Mouse (Mus musculus) CD4-positive helper T cell, adult 2 months (primary cell): ENCODE measurements at regions not wholly inside any gene's neighbourhood (a gene's known extent, or its start where the extent isn't known, plus 50 kb on each side); places are given as distances from the start of the nearest gene placed in this dataset.

ENCODE experiments used
- DNase-seq: peaks from one replicate; pipeline ENCODE4 v3.0.0-alpha.2; 2012; ENCODE audit warnings: low read depth, missing footprints, low spot score

DNA sequence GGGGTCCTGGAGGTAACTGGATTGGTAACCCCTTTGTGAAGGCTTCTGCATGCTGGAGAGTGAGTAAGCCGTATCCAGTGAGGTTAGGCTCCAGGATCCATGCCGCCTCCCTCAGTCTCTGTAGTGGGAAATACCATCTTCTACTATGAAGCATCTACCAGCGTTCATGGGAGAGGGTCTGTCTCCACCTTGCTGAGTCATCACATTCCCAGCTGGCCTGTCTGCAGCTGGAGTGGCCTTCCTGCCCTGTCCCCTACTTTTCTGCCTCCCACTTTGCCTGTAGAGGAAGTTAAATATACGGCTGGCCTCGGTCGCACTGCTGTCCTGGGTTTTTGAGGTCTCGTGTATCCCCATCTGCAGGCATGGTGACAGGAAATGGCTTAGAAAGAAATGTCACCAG, 78.0 kb upstream of the Sec14l1 start:
- no peak for DNase-seq

DNA sequence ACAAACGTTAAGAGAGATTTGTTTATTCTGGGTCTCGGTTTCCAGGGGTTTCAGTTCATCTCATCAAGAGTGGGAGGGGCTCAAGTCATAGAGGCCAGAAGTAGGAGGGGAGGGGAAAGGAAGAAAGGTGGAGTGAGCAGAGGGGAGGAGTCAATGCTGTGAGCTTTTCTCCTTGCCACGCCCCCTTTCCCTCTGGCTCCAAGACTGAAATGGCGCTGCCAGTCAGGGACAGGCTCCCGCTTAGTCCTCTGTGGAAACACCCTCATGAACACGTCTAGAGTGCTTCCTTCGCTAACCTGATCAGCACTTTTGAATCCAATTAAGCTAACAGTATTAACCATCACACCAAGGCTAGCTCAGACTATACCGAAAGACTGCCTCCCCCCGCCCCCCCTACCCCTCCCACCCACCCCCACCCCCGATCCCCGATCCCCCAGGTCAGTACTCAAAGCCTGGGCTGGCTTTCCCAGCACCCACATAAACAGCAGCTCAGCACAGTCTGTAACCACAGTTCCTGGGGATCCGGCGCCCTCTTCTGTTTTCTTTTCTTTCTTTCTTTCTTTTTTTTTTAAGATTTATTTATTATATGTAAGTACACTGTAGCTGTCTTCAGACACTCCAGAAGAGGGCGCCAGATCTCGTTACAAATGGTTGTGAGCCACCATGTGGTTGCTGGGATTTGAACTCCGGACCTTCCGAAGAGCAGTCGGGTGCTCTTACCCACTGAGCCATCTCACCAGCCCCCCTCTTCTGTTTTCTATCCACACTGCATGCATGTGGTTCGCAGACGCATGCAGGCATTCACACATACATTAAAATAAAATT, 76.5 kb upstream of the Sec14l1 start:
- no peak for DNase-seq

DNA sequence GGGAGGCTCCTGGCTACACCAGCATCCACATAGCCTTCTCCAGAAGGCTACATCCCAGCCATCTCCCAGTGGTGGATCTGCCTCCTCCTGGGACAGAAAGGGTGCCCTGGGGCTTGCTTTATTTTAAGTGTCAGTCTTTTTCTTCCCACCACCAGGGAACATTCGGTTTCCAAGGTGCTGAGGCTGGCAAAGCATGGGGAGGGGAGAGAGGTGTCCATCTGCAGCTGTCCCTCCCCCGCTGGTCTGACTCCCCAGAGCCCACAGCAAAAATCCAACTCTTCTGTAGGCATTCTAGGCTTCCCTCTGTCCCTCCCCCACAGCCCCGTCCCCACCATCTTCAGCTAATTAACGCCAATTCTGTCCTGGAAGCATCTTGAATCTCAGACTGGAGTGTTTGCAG, 74.1 kb upstream of the Sec14l1 start:
- DNase-seq, result no peak

DNA sequence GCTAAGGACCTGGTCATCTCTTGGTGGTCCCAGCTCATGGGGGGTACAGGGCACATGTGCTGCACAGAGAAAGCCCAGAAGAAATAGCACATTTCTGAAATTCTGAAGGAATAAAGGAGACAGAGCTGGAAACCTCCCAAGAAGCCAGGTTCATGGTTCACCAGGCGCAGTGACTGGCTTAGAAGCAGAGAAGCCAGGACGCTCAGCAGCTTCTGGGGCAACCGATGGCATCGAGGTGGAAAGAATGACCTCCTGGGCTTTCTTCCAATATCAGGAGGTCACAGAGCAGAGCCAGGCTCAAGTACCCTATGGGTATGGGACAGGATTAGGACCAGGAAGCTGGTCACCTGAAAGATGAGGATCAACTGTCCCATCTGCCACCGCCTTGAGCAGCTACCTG, 72.6 kb upstream of the Sec14l1 start:
- no peak for DNase-seq

DNA sequence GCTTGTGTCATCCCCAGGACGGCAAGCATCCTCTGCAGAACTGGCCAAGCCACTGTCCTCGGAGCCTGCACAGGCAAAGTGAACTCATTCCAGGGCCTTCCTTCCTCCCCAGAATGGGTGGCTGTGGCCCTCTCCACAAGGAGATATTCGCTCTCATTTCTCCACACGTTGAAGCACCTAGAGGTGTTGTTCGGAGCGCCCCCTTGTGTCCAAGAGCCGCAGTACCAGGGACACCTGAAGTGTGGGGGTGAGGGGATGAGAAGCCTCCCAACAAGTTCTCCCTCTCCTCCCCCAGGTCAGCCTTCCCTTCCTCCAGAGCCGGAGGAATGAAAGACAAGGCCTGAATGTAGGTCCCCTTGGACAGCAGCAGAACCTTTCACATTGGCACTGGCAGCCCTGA, 71.4 kb upstream of the Sec14l1 start:
- DNase-seq, result peak; percentile 58

DNA sequence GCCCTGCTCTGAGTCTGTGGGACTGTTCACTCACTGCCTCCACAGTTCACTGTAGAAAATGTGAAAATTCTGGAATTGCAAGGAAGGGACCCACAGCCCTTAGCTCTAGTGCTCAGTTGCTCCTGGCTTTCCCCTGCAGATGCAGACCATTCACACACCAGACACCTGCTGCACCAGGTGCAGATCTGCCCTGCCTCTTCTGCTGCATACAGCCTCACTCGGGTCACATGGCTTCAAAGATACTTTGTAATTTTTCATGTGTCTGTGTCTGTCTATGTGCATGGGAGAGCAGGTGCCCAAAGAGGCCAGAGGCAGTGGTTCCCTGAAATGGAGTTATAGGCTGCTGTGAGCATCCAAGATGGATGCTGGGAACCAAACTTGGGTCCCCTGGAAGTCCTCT, 70.2 kb upstream of the Sec14l1 start:
- DNase-seq, result no peak

DNA sequence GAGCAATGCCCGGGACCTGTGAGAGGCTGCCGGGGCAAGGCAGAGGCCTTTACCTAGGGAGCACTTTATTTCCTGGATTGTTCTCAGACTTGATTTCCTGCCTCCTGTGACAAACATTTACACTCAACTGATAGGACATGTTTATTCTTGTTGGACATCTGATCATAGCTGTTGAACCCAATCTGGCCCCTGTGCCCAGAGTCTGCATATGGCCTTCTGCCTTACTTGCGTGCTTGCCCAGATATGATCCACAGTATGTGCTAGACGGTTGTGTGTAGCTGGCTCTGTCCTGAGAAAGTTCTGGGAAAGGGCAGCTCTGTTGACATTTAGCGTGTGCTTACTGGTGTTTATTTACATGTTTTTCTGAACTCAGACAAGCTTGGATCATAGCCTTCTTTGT, 68.3 kb upstream of the Sec14l1 start:
- no peak for DNase-seq

DNA sequence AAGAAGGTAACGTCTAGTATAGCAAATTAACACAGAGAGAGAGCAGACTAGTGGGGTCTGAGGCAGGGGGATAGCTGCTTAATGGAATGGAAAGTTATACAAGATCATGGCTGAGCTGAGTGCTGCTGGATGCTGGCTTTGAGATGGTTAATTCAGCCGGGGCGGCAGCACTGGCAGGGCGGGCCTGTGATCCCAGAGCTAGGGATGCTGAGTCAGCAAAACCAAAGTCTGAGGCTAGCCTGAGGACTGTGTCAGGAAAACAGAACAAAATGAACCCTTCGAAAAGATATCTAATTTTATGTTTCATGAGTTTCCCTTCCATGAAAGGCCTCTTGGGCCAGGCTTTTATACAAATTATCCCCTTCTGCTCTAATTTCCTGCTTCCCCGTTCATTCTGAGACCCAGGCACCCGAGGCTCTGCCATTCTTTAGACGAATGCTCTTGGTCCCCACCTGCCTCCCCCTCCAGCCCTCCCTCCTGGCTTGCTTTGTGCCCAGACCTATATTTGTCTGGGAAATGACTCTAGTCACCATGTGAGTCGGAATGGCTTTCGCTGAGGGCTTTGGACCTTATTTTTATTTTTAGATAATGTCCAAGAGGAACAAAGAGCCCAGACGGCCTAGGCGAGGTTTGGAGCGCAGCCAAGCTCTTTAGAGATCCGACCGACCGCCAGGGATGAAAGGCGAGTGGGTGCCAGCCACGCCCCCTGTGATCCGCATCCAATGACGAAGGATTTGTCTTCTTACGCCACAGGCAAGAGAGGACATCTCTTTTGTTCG, 67.6 kb upstream of the Sec14l1 start:
- no peak for DNase-seq

DNA sequence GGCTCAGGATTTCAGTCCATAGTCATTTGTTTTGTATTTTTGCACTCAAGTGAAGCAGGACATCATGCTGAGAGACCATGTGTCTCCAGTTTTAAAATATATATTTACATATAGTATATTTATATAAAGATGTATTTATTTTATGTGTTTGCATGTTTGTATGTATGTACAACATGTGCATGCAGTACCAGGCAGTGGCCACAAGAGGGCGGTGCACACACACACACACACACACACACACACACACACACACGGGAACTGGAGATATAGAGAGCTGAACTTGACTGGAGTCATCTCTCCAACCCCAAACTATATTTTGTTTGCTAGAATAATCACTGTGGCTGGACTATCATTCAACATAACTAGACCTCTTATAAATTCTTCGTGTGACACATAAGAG, 66.1 kb upstream of the Sec14l1 start:
- no peak for DNase-seq

DNA sequence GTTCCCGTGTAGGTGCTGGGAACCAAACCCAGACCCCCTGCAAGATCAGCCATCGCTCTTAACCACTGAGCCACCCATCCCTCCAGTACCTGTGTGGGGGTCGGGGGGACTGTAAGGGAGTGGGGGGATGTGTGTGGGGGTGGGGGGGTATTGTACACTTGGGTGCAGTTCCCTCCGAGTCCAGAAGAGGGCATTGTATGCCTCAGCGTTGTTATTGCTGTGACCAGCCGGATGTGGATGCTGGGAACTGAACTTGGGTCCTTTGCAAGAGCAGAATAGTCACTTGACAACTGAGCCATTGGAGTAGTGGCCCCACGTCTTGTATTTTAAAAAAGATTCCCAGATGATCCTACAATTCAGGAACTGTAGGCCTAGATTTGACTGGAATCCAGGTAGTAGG, 64.2 kb upstream of the Sec14l1 start:
- no peak for DNase-seq

DNA sequence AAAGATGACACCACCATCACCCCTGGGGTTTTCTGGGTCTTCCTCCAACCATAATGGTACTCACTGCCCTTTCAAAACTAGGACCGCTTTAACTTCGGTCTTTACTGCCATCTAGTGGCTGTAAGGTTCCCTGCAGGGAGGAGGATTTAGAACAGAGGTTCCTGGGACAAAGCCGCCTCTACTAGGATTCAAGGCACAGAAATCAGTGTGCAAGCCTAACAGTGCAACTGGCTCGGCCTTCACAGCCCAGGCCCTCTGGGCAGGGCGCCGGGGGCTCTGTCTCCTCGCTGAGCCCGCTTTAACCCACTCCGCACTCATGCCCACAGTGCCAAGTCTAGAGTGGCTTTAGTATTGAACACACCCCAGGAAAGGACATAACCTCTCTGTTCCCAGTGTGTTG, 58.0 kb upstream of the Sec14l1 start:
- DNase-seq, result peak; percentile 47

DNA sequence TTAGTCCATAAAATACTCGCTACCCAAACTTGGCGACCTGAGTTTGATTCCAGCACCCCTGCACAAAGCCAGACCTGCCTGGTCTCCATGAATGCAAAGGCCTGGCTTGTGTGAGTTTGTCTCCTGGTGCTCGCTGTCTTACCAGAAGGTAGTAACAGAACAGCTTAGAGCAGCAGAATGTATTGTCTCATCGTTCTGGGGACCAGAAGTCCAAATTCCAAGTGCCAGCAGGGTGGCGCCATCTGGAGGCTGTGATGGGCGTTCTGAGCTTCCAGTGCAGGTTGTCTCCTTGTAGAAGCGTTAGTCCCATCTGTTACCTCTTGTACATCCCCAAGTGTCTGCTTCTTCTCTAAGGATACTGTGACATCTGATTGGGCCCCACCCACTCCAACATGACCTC, 57.5 kb upstream of the Sec14l1 start:
- DNase-seq, result no peak

DNA sequence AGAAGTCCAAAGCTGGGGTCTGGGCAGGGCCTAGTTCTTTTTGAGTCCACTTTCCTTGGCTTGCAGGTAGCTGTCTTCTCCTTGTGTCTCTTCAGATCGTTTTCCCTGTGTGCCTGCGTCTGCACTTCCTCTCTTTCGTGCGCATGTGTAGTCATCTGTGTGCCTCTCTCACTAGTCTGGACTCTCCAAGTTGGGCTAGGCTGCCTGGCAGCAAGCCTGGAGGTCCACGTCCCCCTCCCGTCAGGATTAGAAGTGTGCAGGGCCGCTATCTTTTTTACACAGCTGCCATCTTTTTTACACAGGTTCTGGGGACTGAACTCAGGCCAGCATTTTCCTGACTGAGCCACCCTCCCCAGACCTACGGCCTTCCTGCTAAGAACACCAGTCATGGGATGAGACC, 55.8 kb upstream of the Sec14l1 start:
- DNase-seq, result no peak

DNA sequence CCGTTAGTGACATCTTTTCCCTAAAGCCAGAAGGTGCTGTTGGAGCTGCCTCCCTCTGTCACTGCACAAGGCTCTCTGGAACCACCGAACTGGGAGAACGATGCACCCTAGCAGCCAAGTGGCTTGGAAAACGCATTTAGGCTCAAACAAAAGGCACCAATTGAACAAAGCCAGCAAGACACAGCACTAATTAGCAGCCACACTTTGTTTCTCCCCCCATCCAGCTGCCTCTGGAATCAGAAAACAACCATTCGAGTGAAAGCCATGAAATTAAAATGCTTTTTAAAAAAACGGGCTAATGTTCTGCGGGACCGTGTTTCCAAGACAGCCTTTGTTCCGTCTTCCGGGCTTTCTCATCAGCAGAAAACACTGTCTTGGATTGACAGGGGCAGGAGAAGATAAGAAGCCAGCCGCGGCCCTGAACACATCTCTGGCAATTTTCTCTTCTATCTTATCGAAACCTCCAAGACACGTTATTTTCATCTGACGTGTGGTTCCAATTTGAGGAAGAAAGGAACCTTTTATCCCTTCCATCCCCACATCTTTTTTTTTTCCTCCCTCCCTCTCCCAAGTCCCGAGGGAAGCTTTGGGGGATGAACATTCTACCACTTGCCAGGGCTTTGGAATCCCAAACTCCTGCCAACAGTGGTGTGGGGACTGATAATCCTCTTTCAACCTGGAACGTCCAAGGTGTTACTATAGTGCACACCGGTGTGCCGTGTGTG, 54.8 kb upstream of the Sec14l1 start:
- no peak for DNase-seq

DNA sequence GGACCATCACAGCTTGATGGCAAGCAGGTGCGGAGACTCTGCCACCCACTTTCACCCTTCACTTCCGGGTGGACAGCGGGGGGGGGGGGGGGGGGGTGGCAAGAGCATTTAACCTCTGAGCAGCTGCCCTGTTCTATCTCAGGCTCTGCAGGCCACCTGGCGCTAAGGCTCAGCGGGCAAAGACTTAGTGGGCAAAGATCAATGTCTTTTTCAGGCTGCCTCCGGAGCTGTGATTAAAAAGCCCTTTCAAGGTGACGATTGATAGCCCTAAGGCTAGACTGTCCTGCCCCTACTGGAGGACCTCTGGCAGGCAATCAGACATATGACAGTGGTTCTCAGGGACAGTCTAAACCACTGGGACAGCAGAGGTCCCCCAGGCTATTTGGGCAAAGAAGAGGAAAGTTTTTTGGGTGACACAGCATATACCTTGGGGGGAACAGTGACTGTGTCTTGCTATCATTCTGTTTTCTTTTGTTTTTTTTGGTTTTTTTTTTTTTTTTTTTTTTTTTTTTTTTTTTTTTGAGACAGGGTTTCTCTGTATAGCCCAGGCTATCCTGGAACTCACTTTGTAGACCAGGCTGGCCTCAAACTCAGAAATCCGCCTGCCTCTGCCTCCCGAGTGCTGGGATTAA, 54.1 kb upstream of the Sec14l1 start:
- DNase-seq, result no peak

DNA sequence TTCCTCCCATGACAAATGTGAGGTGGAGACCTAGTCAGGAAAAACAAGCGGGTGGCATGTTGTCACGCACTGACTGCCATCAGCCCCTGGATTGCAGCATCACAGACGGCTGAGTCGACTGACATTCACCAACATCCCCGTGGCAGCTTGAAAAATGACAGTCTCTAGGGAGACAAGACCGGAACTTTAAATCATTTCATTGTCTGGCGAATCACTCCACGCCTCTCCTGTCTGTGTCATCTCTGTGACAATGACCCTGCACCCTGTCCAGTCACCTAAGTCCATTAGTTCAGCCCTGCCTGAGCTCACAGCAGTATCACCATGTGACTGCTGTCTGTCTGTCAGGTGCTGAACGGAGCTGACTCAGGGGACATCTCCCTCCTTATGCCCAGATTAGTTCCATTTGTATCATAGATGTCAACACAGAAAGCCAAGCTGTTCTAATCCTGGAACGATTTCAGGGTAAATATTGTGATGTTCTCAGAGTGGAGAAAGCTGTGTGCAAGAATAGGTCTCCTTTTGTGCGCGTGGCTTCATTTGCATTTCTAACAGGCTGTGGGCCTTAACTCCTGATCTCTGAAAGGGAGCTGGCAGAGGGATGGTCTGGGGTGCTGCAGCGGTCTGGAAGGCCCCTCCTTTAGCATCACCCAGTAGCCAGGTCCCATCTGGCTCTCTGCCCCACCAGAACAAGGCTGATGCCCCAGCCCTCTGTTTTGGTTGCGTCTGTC, 52.0 kb upstream of the Sec14l1 start:
- DNase-seq, result no peak
